Mouse (Mus musculus) layer of hippocampus, adult 18-20 months (tissue): ENCODE data around the gene Ypel4. TPM values are rescaled to one million over a fixed set of nuclear protein-coding genes. Genes with fewer than 3 reads are reported as not detected.
A peak's percentile ranks its signal among the peaks of the same experiment; 100 is the strongest.

Experiments used
- DNase-seq, 2 experiments: peaks; one replicate each; pipeline ENCODE4 v3.0.0; 2022; ENCODE audit warnings: low spot score in 2 of 2
- microRNA-seq, 2 experiments: library from miRNA; unstranded; fragments of <30 nt; microRNA quantifications; one replicate each; pipeline ENCODE4 v1.2.0; 2021
- total RNA-seq, 2 experiments: library from RNA; stranded (reverse); gene quantifications; 2 replicates each; pipeline ENCODE4 v1.2.3; 2021

Gene Ypel4
- total RNA-seq, 2 experiments from 2014 or later = 81.2 to 84.9 TPM

DNA sequence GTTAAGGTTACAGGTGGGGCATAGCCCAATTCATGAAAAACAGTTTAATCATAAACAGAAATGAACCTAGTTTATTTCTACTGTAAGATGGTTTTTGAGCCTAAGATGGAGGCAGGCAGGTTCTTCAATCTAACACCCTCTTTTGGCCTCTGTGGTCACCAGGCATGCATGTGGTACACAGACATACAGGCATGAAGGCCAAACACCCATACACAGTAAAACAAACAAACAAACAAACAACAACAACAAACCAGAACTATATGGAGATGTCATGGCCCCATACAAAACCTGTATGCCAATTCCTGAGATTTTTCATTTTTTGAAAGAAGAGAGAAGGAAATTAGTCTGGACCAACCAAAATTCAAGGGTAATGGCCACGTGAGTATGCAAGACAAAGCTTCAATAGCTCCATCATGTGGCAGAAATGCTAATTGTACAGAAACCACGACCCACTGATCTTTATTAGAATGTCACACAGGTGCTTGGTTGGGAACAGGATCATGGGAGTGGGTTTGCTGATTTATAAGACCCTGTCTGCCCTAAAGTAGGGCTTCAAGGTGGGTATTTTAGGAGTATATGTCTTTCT lies 24.8 kb downstream of the Ypel4 start:
- DNase-seq = peak in 1 of 2 experiments; percentile 78

DNA sequence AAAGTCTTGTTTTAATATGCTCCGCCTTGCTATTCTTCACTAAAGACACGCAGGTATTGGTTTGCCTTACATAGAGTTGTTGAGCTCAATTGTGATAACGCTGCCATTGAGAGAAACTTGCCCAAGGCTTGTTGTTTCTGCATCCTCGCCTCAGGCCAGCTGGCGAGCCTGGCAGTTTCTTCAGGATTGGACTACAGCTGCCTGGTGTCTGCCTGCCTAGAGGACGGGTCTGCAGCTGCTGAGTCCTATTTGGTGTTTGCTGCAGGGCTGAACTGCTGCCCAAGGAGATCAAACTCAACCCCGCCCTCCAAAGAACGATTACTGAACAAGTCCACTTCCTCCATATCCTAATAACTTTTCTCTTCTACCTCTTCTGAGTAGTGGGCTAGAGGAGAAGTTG lies 26.9 kb downstream of the Ypel4 start:
- DNase-seq = no peak

GRCm38 (mm10) chr2:84761309-84761708 lies 27.5 kb downstream of the Ypel4 start:
- no peak for DNase-seq

- no peak for DNase-seq
Measured at GRCm38 (mm10) chr2:84761840-84762239, 28.0 kb downstream of the Ypel4 start.

- no peak for DNase-seq
Measured at GRCm38 (mm10) chr2:84762295-84762694, 28.4 kb downstream of the Ypel4 start.

DNA sequence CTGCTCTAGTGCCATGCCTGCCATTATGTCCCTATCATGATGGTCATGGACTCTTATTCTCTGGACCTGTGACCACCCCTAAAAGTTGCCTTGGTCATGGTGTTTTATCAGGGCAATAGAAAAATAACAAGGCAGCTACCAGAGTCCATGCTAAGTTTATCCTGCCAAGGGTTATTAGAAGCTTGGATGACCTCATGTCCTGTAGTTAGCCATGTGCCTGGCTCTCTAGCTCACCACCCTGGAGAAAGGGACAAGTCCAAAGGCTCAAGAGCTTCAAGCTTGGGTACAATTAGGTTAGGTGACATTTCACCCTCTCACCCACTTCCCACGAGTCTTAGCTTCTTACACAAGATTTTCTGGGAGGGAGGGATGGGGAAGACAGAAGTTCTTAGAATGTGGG lies 29.0 kb downstream of the Ypel4 start:
- no peak for DNase-seq

DNA sequence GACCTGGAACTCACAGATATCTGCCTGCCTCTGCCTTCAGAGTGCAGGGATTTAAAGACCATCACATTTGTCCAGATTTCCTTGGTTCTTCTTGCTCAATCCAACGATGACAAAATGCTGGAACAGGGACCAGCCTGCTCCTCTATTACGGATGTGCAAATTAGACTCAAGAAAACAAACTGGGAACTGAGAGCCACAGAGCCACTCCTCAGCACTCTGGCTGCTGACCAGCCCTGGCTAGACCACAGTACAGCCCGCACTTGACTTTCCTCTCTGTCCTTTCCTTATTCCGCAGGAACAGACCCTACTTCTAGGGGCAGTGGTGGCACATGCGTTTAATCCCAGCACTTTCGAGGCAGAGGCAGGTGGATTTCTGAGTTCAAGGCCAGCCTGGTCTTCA lies 36.6 kb downstream of the Ypel4 start:
- no peak for DNase-seq

- no peak for DNase-seq
Measured at GRCm38 (mm10) chr2:84772454-84772853, 38.6 kb downstream of the Ypel4 start.

GRCm38 (mm10) chr2:84773195-84773594 lies 39.3 kb downstream of the Ypel4 start:
- DNase-seq = no peak

DNA sequence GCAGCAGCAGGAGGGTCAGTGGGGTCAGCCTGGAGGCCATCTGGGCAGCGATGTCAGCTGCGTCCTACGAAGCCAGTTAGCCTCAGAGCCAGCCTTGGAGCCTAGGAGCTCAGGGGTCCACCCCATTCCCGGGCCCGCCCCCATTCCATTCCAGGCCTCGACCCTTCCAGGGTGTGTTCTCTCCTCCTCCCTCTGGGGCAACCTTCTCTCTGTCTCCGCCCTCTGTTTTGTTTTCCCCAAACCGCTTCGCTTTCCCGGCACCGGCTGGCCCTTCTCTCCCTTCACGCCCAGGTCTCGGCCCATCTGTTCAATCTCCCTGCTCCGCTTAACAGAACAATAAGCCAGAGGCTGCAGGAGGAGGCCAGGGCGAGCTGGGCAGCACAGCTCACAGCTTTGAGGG lies 40.9 kb downstream of the Ypel4 start:
- DNase-seq = peak in 1 of 2 experiments; percentile 19

- no peak for DNase-seq
Measured at GRCm38 (mm10) chr2:84775241-84775640, 41.4 kb downstream of the Ypel4 start, which contains the start of gene Serping1. Gene Serping1 (minus strand): TSS chr2:84775444.

DNA sequence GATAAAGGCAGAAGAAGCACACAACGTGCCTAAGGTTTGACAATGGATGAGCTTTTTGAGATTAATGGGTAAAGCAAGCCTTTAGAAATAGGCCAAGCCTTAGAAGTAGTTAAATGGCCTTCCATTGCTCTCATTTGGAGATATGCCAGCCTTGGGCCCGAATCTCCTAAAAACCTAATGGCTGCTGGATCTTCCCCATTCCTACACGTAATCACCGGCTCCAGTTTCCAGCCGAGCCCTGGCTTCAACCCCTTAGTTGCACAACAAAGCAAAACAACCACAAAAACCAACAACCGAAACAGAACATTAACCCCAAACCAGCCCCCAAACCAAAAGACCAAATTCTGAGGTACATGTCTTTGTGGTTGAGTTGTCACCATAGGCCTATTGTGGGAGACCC lies 41.8 kb downstream of the Ypel4 start:
- no peak for DNase-seq

GRCm38 (mm10) chr2:84777706-84778105 lies 43.8 kb downstream of the Ypel4 start:
- DNase-seq = no peak

- DNase-seq = no peak
Measured at GRCm38 (mm10) chr2:84779210-84779609, 45.4 kb downstream of the Ypel4 start.

- no peak for DNase-seq
Measured at GRCm38 (mm10) chr2:84783315-84783714, 49.5 kb downstream of the Ypel4 start.

GRCm38 (mm10) chr2:84783840-84784566 lies 50.1 kb downstream of the Ypel4 start:
- no peak for DNase-seq

Small RNA genes within 50 kb of the gene (microRNA-seq; reads per million reads assigned to microRNA genes)
- 1,436 to 1,730 reads per million in 2 experiments for gene Mir130a

Other genes starting within 250 kb of the Ypel4 start
- 10 to 100 TPM; 38.2 to 48.0 TPM for gene Ctnnd1, start 83.3 kb upstream of the Ypel4 start, total RNA-seq
- gene Btbd18, start 75.0 kb upstream of the Ypel4 start, total RNA-seq = not detected
- gene Selenoh, start 63.3 kb upstream of the Ypel4 start, total RNA-seq = 10 to 100 TPM; 22.6 to 25.0 TPM
- 1 to 10 TPM; 2.4 to 7.2 TPM for gene Gm28635, start 56.0 kb upstream of the Ypel4 start, total RNA-seq
- gene Med19, start 55.7 kb upstream of the Ypel4 start, total RNA-seq = 10 to 100 TPM; 33.9 to 34.4 TPM
- 100 to 1,000 TPM; 232 to 252 TPM for gene Tmx2, start 54.9 kb upstream of the Ypel4 start, total RNA-seq
- gene Zdhhc5, start 18.9 kb upstream of the Ypel4 start, total RNA-seq = 10 to 100 TPM; 36.3 to 39.1 TPM
- gene Clp1, start 6.7 kb upstream of the Ypel4 start, total RNA-seq = 10 to 100 TPM; 10.7 to 11.7 TPM
- 1 to 10 TPM; 1.9 to 2.5 TPM for gene Gm19426, start 9.6 kb downstream of the Ypel4 start, total RNA-seq
- 1 to 10 TPM; 5.9 to 7.5 TPM for gene Serping1, start 41.4 kb downstream of the Ypel4 start, total RNA-seq
- gene Ube2l6, start 64.8 kb downstream of the Ypel4 start, total RNA-seq = 1 to 10 TPM; 4.8 to 5.9 TPM
- not detected for gene Smtnl1, start 88.6 kb downstream of the Ypel4 start, total RNA-seq
- gene Timm10, start 92.9 kb downstream of the Ypel4 start, total RNA-seq = 10 to 100 TPM; 52.0 to 57.7 TPM
- under 1 TPM; 0.15 to 0.27 TPM for gene Slc43a1, start 104.8 kb downstream of the Ypel4 start, total RNA-seq
- 100 to 1,000 TPM; 103 to 104 TPM for gene Rtn4rl2, start 152.7 kb downstream of the Ypel4 start, total RNA-seq
- gene Slc43a3, start 202.5 kb downstream of the Ypel4 start, total RNA-seq = under 1 TPM; 0.30 to 0.58 TPM
- not detected for gene Prg2, start 246.4 kb downstream of the Ypel4 start, total RNA-seq